Mouse (Mus musculus) left cerebral cortex, postnatal 14 days (tissue): ENCODE results near the gene Vdac2. TPM values are rescaled to one million over a fixed set of nuclear protein-coding genes. Genes with fewer than 3 reads are reported as not detected.

Source experiments
- DNase-seq, 2 experiments: peaks; one replicate each; pipeline ENCODE4 v3.0.0; 2021 to 2022; ENCODE audit warnings: low spot score in 2 of 2, mixed read lengths in 1 of 2
- intact Hi-C: fragments of 180-260 bp; cut with DNase I; formaldehyde crosslinking; loops from one replicate; pipeline ENCODE4 v1.15.1; 2025
- total RNA-seq, 2 experiments: library from RNA; stranded (reverse); gene quantifications; 2 replicates each; pipeline ENCODE4 v1.2.3; 2021

Vdac2 gene
- total RNA-seq, 2 experiments from 2014 or later, result 208 to 230 TPM

GRCm38 (mm10) chr14:21813847-21814246, 11.2 kb upstream of the Vdac2 start:
- DNase-seq, result no peak
- intact Hi-C loops, result loop anchor here (5.0 kb wide), 1 partner anchor 33 kb away; the partner anchor contains the start of gene Comtd1

DNA sequence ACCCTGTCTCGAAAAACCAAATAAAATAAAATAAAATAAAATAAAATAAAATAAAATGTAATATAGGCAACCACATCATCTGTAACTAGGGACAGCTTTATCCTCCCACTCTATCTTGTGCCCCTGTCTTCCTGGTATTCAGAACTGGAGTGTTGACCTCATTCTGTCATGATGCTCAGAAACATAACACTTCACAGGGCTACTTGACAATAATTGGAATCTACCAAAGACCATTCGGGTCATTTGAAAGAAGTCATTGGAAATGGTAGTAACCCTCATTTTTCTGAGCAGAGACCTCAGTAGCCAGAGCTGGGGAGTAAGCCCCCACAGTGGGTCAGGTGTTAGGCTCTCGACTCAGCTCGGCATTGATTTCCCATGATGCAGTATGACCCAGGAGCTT, 10.4 kb upstream of the Vdac2 start:
- intact Hi-C loops, result loop anchor here (5.0 kb wide), 1 partner anchor 33 kb away; the partner anchor contains the start of gene Comtd1

DNA sequence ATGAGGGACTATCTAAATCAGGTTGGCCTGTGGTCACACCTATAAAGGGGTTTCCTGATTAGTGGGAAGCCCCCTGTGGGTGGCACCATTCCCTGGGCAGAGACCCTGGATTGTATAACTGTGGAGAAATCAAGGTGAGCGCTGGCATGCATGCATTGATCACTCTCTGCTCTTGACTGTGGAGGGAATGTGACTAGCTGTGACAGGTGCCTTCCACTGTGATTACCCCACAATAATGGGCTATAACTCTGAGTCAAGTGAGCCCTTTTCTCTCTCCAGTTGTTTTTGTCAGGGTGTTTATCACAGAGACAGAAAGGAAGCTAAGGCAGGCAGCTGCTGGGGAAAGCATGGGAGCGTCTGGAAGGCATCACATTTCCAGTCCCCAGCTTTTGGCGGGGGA, 8.8 kb upstream of the Vdac2 start:
- intact Hi-C loops, result no loop called here
- DNase-seq, result no peak

More for the DNA sequence above, 10.4 kb upstream of the Vdac2 start:
- no peak for DNase-seq

- intact Hi-C loops, result no loop called here
- DNase-seq, result no peak
Observed at GRCm38 (mm10) chr14:21817453-21817852, 7.6 kb upstream of the Vdac2 start.

GRCm38 (mm10) chr14:21820880-21821505, 4.0 kb upstream of the Vdac2 start:
- intact Hi-C loops, result no loop called here
- no peak for DNase-seq

DNA sequence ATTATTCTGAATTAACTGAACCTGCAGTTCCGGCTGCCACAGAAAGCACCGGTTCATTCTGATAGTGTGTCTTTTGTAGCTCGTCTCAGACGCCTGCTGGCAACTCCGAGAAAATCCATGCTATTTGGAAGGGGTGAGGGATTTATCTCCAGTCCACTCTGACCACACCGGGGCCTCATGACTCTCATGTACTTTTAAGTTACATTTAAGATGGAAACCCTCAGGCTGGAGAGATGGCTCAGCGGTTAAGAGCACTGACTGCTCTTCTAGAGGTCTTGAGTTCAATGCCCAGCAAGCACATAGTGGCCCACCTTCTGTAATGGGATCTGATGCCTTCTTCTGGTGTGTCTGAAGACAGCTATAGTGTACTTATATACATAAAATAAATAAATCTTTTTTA, 2.7 kb upstream of the Vdac2 start:
- DNase-seq, result no peak
- intact Hi-C loops, result no loop called here

- intact Hi-C loops, result no loop called here
- peak; percentile 70 to 74 for DNase-seq
Observed at GRCm38 (mm10) chr14:21822795-21823374, 2.2 kb upstream of the Vdac2 start.

GRCm38 (mm10) chr14:21823897-21824296, 1.1 kb upstream of the Vdac2 start:
- no peak for DNase-seq
- intact Hi-C loops, result no loop called here

- intact Hi-C loops, result no loop called here
- no peak for DNase-seq
Observed at GRCm38 (mm10) chr14:21825786-21826491, 901 bp downstream of the Vdac2 start.

GRCm38 (mm10) chr14:21830876-21831767, 6.1 kb downstream of the Vdac2 start:
- DNase-seq, result peak; percentile 95 to 96
- intact Hi-C loops, result loop anchor here (5.0 kb wide), 1 partner anchor 79 kb away; the partner anchor contains the start of genes Dusp13 and Samd8

DNA sequence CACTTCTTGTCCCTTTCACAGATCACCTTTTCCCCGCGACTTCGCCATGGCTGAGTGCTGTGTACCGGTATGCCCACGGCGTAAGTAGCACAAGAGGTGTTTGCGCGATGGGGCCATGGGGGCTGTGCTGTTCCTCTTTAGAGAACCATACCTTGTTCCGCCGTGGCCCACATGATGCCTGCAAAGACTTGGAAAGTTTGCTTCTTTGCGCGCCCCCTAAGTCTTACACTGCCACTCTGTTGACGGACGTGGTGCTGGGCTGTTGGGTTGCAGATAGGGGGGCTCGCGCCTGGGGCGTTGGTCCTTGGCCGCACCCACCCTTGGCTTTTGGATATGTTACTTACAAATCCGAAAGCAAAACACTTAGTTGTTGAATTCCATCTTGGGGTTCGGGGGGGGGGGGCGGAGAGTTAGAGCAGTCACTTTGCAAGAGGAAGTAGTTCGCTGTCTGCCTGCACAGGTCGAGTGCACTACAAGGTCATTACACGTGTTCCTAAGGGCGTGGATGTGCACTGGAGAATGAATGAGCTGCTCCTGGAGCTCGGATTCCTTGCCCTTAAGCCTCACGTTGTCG, 6.9 kb downstream of the Vdac2 start:
- intact Hi-C loops, result loop anchor here (5.0 kb wide), 1 partner anchor 80 kb away; the partner anchor contains the start of genes Dusp13 and Samd8
- no peak for DNase-seq

- intact Hi-C loops, result no loop called here
- DNase-seq, result no peak
Observed at GRCm38 (mm10) chr14:21838336-21839017, 13.4 kb downstream of the Vdac2 start.

GRCm38 (mm10) chr14:21841819-21842592, 17.0 kb downstream of the Vdac2 start:
- intact Hi-C loops, result no loop called here
- peak in 1 of 2 experiments; percentile 66 for DNase-seq

- DNase-seq, result no peak
- intact Hi-C loops, result no loop called here
Observed at GRCm38 (mm10) chr14:21843263-21843662, 18.2 kb downstream of the Vdac2 start.

GRCm38 (mm10) chr14:21846827-21847380, 21.9 kb downstream of the Vdac2 start:
- intact Hi-C loops, result loop anchor here (5.0 kb wide), 2 partner anchors 35 to 95 kb away; partner anchors contain the start of genes Dusp13 and Samd8
- DNase-seq, result no peak

DNA sequence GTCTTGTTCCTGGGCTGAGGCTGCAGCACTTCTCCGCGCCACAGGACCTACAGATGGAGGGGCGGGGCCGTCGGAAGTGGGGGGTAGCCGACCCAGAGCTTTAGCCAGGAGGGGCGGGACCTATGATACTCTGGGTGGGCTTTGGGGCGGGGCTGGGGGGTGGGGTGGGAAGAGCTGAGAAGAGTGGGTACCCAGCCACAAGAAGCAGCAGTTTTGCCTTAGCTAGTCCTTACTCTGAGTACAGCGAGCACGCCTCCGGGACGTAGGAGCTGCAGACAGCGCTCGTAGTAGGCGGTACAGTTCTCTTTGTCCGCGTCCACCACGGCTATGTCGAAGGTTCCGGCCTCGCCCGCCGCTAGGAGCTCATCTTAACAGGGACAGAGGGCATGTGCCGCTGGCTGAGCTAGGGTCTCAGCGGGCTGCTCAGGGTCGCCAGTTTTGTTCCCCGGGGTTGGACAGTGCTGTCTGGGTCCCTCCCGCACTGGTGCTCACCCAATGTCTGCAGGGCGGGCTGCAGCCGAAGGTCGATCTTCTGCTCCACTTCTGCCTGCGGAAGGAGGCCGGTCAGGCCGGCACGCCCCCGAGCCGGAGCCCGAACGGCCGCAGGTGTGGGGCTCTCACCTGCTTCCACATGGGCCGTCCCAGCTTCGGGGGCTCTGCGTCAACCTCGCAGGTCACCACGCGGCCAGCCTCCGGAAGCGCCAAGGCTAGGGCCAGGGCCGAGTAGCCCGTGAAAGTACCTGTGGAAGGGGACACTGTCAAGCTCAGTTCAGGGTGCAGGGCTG, 22.5 kb downstream of the Vdac2 start:
- peak; percentile 49 to 55 for DNase-seq
- intact Hi-C loops, result loop anchor here (5.0 kb wide), 2 partner anchors 35 to 95 kb away; partner anchors contain the start of genes Dusp13 and Samd8
